Mouse (Mus musculus) brain, embryonic 14.5 days (tissue): ENCODE measurements around the gene Rnf187. TPM values are rescaled to one million over a fixed set of nuclear protein-coding genes. Genes with fewer than 3 reads are reported as not detected.

ENCODE experiments used
- DNase-seq: peaks from one replicate; pipeline ENCODE4 v3.0.0-alpha.2; 2011; ENCODE audit warnings: low read depth
- CTCF ChIP-seq: fragments of 200-500 bp; IDR thresholded peaks from 2 replicates; pipeline ENCODE4 v1.5.1; 2012; ENCODE audit warnings: inconsistent platforms, mild to moderate bottlenecking, moderate library complexity, borderline replicate concordance; ENCODE audit not compliant: insufficient read depth, insufficient read length; ENCODE audit errors: extremely low read depth
- POLR2A ChIP-seq: fragments of 200-500 bp; IDR thresholded peaks from 2 replicates; pipeline ENCODE4 v1.6.1; 2012; ENCODE audit warnings: mild to moderate bottlenecking, inconsistent platforms, borderline replicate concordance; ENCODE audit not compliant: poor library complexity, insufficient read depth, insufficient read length, severe bottlenecking; ENCODE audit errors: extremely low read depth
- polyA plus RNA-seq: library from polyadenylated mRNA; depleted of rRNA; stranded (reverse); fragments of >200 nt; gene quantifications from 2 replicates; pipeline ENCODE4 v1.2.3, GENCODE M21; 2012; rRNA removed

Rnf187 gene
- polyA plus RNA-seq: 664 and 715 TPM in 2 replicates

DNA sequence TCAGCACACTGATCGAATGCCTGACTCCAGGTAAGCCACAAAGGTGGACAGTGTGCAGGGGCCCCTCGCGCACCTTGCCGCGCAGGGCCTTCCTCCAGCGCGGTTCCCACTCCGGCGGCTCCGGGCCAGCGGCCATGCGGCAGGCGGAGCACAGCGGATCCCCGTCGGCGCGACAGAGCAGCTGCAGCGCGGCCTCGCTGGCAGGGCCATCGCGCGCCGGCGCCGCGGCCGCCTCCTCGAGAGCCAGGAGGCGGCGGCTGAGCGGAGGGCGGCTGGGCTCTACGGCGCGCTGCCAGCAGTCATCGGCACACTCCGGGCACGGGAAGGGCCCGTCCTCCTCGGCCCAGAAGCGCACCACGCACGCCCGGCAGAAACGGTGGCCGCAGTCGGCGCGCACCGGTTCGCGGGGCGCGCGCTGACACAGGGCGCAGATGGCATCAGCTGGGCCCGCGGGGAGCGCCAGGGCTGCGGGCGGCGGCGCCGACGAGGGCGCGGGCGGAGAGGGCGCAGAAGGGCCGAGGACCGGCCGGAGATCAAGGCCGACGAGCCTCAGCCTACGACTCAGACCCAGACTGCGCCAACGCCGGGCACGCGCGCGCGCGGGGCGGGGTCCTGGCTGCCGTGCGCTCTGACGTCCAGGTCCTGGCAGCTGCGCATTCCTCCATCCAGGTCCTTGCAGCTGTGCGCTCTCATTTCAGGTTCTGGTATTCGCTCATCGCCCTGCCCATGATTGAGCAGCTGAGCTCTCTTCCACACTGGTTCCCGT lies at the start of gene Rnf187:
Gene Rnf187, minus strand, starts transcription at position 595 of the 766 bp plus-strand sequence.
- DNase-seq: peak; percentile 98
- no peak for TF ChIP-seq CTCF
- peak; percentile 97 for TF ChIP-seq POLR2A

DNA sequence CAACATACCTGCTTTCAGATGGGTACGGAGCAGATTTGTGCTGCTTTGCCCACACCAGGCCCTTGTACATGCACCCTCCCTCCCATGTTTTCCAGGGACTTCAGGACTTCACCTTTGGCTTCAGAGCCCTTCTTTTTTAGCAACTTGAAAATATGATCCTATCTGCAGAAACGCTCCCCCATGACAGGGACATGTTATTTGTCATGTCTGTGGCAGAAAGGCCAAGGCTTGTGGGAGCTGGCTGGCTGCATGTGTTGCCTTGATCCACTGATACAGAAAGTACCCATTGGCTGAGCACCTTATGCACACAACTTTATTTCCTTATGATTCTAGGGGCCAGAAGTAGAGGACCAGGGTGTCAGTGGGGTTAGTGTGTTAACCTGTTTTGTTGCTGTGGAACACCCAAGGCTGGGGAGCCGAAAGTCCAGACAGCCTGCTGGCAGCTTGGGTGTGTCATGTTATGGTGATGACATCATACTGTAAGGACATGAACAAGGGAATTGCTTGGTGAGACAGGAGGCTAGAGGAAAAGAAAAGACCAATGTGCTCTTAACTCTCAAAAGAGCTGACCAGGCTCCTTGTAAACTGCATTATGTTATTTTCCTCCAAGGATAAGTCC lies 46.7 kb upstream of the Rnf187 start:
- DNase-seq: no peak

DNA sequence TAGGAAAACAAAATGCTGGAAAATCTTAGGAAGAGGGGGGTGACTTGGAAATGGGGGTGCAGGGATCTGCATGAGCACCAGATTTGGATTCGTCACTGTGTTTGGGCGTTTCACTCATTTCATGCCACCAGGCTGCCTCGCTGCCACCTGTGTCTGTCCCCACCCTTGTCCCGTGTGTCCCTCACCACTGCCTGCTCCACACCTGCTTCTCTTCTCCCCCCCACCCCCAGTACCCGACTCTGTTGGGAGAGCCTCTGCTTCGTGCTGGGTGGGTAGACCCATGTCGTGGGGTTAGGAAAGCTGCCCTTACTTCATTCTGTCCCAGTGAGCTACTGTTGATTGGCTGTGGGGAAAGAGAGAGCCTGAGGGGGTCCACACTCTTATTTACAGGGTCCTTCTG lies 45.9 kb upstream of the Rnf187 start:
- no peak for DNase-seq

More for the DNA sequence above, 46.7 kb upstream of the Rnf187 start:
- TF ChIP-seq CTCF: no peak
- no peak for TF ChIP-seq POLR2A

DNA sequence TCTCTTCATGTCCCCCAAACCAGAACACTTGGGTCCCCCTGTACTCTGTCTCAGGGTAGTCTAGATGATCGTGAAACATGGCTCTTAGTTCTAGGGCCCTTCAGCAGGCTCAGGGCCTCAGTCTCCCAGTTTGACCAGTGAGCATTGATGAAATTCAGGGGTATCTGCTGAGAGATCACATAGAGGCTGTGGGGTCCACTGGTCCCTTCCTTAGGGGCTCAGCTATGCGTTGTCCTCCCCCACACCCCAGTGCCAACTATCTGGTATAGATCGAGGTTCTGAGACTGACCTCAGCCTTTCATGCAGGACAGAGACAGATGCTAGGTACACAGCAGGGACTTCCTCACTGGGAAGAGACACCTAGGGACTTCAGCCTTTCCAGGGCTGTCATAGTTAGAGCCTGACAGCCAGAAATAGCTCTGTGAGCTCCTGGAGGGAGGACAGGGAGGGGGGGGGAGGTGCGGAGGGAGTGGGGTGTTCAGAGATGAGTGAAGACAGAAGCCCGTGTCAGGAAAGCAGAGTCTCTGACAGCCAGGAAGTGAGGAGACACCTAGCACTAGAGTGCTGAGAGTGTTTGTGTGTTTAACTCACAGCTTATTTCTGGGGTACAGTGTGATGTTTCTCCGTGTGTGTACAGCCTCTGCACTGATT lies 45.1 kb upstream of the Rnf187 start:
- TF ChIP-seq CTCF (no peak), POLR2A (no peak)
- DNase-seq: no peak

More for the DNA sequence above, 45.9 kb upstream of the Rnf187 start:
- TF ChIP-seq POLR2A: no peak
- TF ChIP-seq CTCF: no peak

DNA sequence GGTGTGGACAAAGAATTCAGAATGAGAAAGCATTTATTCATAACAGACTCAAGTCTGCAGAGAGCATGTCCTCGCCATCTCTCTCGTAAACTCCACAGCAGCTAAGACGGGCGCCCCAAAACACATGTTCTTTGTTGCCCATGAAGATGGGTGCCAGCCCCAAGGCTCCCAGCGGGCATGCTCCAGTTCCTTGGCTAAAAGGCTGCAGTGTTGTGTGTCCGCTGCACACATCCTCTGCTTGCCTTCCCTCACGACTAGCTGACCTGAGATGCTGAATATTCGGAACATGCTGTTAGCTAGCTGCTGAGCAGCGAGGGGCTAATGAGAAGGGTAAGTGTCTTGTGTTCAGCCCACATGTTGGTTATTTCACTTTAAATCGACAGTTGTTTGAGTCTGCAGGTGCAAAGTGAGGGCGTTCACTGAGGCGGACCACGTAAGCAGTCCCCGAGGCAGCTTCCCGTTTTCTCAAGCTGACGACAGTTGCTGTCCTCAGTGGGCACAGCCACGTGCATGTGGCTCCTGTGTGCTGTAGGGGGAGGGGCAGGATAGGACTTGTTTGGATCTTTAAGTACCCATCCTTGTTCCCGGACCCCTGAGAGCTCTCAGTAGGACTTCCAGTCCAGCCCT lies 43.9 kb upstream of the Rnf187 start:
- no peak for DNase-seq

DNA sequence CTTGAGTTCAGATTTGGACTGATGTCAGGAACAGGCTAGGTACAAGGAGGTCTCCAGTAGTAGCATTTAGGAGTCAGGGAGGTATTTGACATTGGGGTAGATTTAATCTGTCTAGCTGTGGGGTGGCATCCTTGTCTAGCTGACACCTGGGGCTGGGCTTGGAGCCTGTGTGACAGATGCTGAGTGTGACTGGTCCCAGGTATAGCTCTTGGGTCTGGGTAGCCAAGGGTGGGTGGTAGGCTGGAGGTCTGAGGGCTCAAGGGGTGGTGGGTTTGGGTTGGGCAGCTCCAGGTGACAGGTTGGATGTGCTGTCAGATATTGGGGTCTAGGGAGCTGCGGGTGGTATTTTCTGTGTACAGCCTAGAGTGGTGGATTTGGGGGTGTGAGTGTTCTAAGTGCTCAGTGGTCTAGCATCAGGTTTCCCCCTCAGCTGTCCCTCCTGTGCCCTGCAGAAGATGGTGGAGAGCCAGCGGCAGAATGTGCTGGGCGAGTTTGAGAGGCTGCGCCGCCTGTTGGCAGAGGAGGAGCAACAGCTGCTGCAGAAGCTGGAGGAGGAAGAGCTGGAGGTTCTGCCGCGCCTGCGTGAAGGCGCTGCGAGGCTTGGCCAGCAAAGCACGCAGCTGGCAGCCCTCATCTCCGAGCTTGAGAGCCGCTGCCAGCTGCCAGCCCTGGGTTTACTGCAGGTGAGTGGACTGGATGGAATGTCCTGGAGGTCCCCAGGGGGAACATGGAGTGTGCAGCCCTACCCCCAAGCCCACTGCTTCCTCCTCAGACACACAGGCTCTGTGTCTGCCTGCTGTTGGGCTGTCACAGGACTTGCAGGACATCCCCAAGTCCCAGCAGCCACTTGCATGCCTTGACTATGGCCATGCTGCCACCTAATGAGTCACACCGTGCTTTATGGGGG lies 43.1 kb upstream of the Rnf187 start:
- DNase-seq: peak; percentile 72
- TF ChIP-seq CTCF (peak; percentile 52; the same call in 1 of the 2 replicates), POLR2A (no peak)

More for the DNA sequence above, 43.9 kb upstream of the Rnf187 start:
- TF ChIP-seq CTCF (no peak), POLR2A (no peak)

DNA sequence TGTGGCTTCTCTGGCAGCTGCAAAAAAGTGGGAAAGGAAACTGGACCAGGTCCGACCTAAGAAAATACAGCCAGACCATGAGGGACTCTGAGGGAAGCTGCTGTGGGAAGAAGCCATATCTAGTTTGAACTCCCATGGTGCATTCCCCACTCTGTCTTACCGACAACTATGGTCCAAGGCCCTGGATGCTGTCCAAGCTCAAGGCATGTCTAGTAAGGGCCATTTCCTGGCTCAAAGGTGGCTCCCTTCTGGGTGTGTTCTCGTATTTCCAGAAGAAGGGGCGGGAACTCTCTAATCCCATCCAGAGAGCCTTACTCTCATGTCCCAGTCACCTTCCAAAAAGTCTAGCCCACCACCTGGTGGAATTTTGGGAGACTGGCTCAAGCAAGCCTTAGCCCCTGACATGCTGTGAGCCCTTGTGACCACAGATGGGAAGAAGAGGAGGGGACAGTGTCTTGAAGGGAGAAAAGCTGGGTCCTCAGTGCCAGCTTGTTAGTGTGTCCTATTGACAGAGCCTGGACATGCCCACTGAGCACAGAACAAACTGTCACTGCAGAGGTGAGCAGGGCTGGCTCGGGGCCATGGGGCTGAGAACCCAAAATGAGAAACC lies 41.8 kb upstream of the Rnf187 start:
- DNase-seq: no peak
- TF ChIP-seq CTCF: no peak
- no peak for TF ChIP-seq POLR2A

DNA sequence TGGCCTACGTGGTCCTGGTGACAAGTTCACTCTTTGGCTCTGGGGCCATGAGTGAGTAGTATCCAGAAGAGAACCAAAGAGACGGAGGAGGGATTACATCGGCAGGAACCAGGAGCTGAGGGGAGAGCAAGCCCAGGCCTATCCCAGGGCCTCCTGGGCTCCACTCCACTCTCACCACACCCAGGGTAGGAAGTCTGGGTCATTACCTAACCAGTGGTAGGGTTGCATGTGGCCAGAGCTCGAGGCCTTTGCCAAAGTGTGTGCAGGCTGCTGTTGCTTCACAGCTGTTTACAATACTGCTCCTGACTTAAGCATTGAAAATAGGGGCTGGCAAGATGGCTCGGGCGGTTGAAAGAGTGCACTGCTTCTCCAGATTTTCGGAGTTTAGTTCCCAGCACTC lies 40.9 kb upstream of the Rnf187 start:
- TF ChIP-seq CTCF (no peak), POLR2A (no peak)
- no peak for DNase-seq

DNA sequence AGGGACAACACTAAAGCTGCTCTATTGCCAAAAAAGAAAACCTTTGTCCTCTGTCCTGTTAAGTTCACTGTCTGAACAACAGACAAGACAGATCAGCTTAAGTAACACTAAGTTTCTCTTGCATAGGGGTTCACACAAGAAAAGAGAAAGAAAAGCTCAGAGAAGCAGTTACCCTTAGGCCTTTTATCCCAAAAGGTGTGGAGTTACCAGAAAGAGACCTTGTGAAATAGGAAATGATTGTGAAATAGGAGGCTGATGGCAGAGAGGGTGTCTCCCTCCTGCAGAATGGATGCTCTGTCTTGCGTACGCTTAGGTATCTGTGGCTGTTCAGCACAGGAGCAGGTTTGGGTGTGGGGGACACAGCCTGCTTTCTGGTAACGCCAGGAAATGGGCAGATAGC lies 40.5 kb upstream of the Rnf187 start:
- no peak for DNase-seq
- no peak for TF ChIP-seq CTCF
- TF ChIP-seq POLR2A: no peak

DNA sequence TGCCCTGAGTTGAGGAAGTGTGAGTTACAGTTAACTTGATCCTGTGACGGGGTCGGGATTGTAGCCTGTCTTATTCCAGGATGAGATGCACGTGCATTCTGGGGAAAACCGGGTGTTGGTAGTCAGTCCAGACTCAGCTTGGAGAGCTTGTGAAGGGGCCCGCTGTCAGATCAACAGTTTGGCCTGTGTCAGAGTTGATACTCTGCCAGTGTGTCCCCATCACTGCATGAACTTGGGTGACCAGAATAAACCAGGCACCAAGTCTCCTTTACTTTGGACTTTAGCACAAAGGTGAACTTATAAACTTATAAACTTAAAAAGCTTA lies 40.0 kb upstream of the Rnf187 start:
- no peak for DNase-seq
- TF ChIP-seq POLR2A (no peak), CTCF (no peak)
